Mouse (Mus musculus) heart, embryonic 11.5 days (tissue): ENCODE results near the gene Pamr1. TPM values are rescaled to one million over a fixed set of nuclear protein-coding genes. Genes with fewer than 3 reads are reported as not detected.

Source experiments
- ATAC-seq: fragments of 200-750 bp; cut with Nextera tagmentation; replicated peaks from 2 replicates; pipeline ENCODE4 v1.8.0; 2017; ENCODE audit warnings: moderate library complexity; ENCODE audit not compliant: insufficient number of reproducible peaks, low FRiP score, low TSS enrichment
- H3K27ac ChIP-seq: fragments of 300-500 bp; sonication (generic); 2 replicates; pipeline ENCODE4 v1.5.1; 2014; ENCODE audit warnings: mild to moderate bottlenecking, low read depth, low read length
- H3K27me3 ChIP-seq: fragments of 300-500 bp; sonication (generic); 2 replicates; pipeline ENCODE4 v1.6.1; 2014; ENCODE audit warnings: mild to moderate bottlenecking, low read length, mixed read lengths; ENCODE audit not compliant: control insufficient read depth, insufficient read depth
- H3K36me3 ChIP-seq: fragments of 300-500 bp; sonication (generic); 2 replicates; pipeline ENCODE4 v1.6.1; 2014; ENCODE audit warnings: mild to moderate bottlenecking, low read length, moderate library complexity, mixed read lengths; ENCODE audit not compliant: control insufficient read depth, insufficient read depth
- H3K4me1 ChIP-seq: fragments of 300-500 bp; sonication (generic); 2 replicates; pipeline ENCODE4 v1.6.1; 2014; ENCODE audit warnings: low read length; ENCODE audit not compliant: control insufficient read depth, insufficient read depth
- H3K4me2 ChIP-seq: fragments of 300-500 bp; sonication (generic); 2 replicates; pipeline ENCODE4 v1.6.1; 2014; ENCODE audit warnings: mild to moderate bottlenecking, moderate library complexity
- H3K4me3 ChIP-seq: fragments of 300-500 bp; sonication (generic); 2 replicates; pipeline ENCODE4 v1.5.1; 2014; ENCODE audit warnings: low read depth, low read length
- H3K9ac ChIP-seq: fragments of 300-500 bp; sonication (generic); 2 replicates; pipeline ENCODE4 v1.6.1; 2014; ENCODE audit warnings: mild to moderate bottlenecking, low read depth, low read length, moderate library complexity
- H3K9me3 ChIP-seq: fragments of 300-500 bp; sonication (generic); replicated peaks from 2 replicates; pipeline ENCODE4 v1.6.1; 2016; ENCODE audit warnings: low read length; ENCODE audit not compliant: control insufficient read depth
- WGBS: fragments of 180-500 bp; shearing (Covaris S2); extraction: QIAGEN DNeasy Blood & Tissue Kit; methylation state at CpG from one replicate; pipeline ENCODE4 v1.1.7; 2014; ENCODE audit not compliant: insufficient replicate concordance; 5-methylcytosine and 5-hydroxymethylcytosine counted together
- polyA plus RNA-seq: library from polyadenylated mRNA; unstranded; fragments of >200 nt; fragmentation: Nextera tagmentation; extraction: Ambion mirVana; gene quantifications from 2 replicates; pipeline ENCODE4 v1.2.1, GENCODE M21; 2014

The Pamr1 gene
- polyA plus RNA-seq, 1 experiment from 2014 or later, result 1.4 TPM

DNA sequence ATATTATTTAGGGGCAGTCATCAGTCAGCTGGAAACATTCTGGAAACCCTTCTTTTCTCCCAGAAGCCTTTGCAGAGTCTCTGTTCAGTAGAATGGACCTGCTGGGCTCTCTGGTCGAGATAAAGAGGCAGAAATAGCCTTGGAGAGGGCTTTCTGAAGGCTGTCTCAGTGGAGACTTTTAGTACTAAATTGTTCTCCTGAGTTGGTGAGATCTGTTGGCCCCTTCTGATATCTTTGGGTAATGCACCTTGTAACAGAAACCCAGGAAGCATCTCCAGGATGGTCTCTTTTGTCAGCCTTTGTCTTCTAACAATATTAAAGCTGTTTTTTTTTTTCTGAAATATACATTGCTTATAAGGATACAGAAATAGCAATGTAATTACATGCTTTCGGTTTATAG is 111.2 kb downstream of the Pamr1 start:
- WGBS, result 45% methylated on average over 2 of the region's 2 CpGs

DNA sequence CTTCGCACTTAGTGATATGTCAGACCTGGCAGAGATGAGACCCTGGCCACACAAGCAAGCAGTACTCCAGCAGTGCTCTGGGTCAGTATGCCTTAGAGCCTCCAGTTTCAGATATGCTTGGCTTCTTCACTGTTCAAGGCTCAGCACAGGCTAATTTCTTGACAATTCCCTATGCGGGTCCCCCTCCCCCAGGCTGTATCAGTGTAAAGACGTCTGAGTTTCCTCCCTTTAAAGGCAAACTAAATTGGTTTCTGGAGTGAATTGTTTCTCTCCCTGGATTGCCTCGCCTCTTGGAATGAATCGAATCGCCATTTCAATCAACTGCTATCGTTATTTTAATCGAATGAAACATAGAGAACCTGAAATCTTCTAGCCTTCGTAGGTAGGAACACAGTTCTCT is 113.1 kb downstream of the Pamr1 start:
- Histone ChIP-seq H3K4me1 (peaks cover 2% of the 10 kb centered on the region), H3K4me3 (no peak overlapping the region), H3K27me3 (peaks cover 16% of the 10 kb centered on the region), H3K27ac (no peak overlapping the region), H3K4me2 (no peak overlapping the region), H3K36me3 (no peaks in the 10 kb centered on the region), H3K9me3 (no peaks in the 10 kb centered on the region), H3K9ac (no peak overlapping the region)
- no peak for ATAC-seq
- WGBS, result 58% methylated on average over 9 of the region's 9 CpGs

More for the DNA sequence above, 111.2 kb downstream of the Pamr1 start:
- Histone ChIP-seq H3K4me2 (no peak overlapping the region), H3K9ac (no peak overlapping the region), H3K4me1 (peaks cover 2% of the 10 kb centered on the region), H3K27me3 (peaks cover 24% of the 10 kb centered on the region), H3K4me3 (no peak overlapping the region), H3K27ac (no peak overlapping the region), H3K9me3 (no peaks in the 10 kb centered on the region), H3K36me3 (no peaks in the 10 kb centered on the region)
- no peak for ATAC-seq

GRCm38 (mm10) chr2:102663339-102663738 is 113.5 kb downstream of the Pamr1 start:
- no peak for ATAC-seq
- no peaks in the 10 kb centered on the region for H3K9me3 ChIP-seq
- peaks cover 2% of the 10 kb centered on the region for H3K4me1 ChIP-seq
- H3K27ac ChIP-seq, result no peak overlapping the region
- no peak overlapping the region for H3K4me2 ChIP-seq
- no peak overlapping the region for H3K4me3 ChIP-seq
- H3K27me3 ChIP-seq, result peaks cover 16% of the 10 kb centered on the region
- H3K36me3 ChIP-seq, result no peaks in the 10 kb centered on the region
- H3K9ac ChIP-seq, result no peak overlapping the region
- 34% methylated on average over 6 of the region's 6 CpGs for WGBS

- Histone ChIP-seq H3K9me3 (no peaks in the 10 kb centered on the region), H3K4me2 (no peak overlapping the region), H3K27me3 (peaks cover 16% of the 10 kb centered on the region), H3K4me3 (no peak overlapping the region), H3K36me3 (no peaks in the 10 kb centered on the region), H3K9ac (no peak overlapping the region), H3K27ac (no peak overlapping the region), H3K4me1 (peaks cover 2% of the 10 kb centered on the region)
- WGBS, result 68% methylated on average over 3 of the region's 3 CpGs
- no peak for ATAC-seq
Measured at GRCm38 (mm10) chr2:102663865-102664264, 114.1 kb downstream of the Pamr1 start.

DNA sequence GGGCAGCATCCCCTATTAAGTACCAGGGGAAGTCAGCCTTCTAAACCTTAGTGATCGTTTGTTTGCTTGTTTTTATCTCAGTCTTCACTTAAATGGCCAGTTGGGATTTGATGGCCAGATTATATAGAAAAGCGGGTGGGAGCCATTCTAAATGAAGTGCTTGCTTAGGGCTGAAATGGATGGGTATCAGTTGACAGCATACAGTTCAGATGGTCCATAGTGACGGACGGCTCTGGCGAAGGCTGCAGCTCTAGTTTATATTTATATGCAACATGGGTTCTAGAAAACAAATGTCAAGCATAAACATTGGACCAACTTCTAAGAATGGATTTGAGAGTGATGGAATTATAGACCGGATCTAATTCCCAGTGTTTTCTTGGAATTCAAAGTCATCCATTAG is 118.2 kb downstream of the Pamr1 start:
- no peak overlapping the region for H3K27ac ChIP-seq
- H3K4me1 ChIP-seq, result peaks cover 2% of the 10 kb centered on the region; the same call in 1 of the 2 replicates
- WGBS, result 68% methylated on average over 6 of the region's 6 CpGs
- no peak overlapping the region for H3K9ac ChIP-seq
- no peaks in the 10 kb centered on the region for H3K27me3 ChIP-seq
- H3K36me3 ChIP-seq, result no peaks in the 10 kb centered on the region
- no peak for ATAC-seq
- H3K4me3 ChIP-seq, result no peak overlapping the region
- H3K9me3 ChIP-seq, result no peaks in the 10 kb centered on the region
- H3K4me2 ChIP-seq, result no peak overlapping the region

GRCm38 (mm10) chr2:102669580-102669979 is 119.8 kb downstream of the Pamr1 start:
- ATAC-seq, result no peak
- no peak overlapping the region for H3K9ac ChIP-seq
- H3K9me3 ChIP-seq, result no peaks in the 10 kb centered on the region
- no peak overlapping the region for H3K4me3 ChIP-seq
- H3K27me3 ChIP-seq, result no peaks in the 10 kb centered on the region
- H3K27ac ChIP-seq, result no peak overlapping the region
- H3K4me1 ChIP-seq, result no peaks in the 10 kb centered on the region
- 28% methylated on average over 6 of the region's 6 CpGs for WGBS
- no peak overlapping the region for H3K4me2 ChIP-seq
- H3K36me3 ChIP-seq, result no peaks in the 10 kb centered on the region

GRCm38 (mm10) chr2:102674582-102674981 is 124.8 kb downstream of the Pamr1 start:
- WGBS, result 64% methylated on average over 2 of the region's 2 CpGs
- ATAC-seq, result no peak
- Histone ChIP-seq H3K9me3 (no peaks in the 10 kb centered on the region), H3K4me2 (no peak overlapping the region), H3K4me3 (no peak overlapping the region), H3K27ac (no peak overlapping the region), H3K4me1 (no peaks in the 10 kb centered on the region), H3K27me3 (no peaks in the 10 kb centered on the region), H3K36me3 (no peaks in the 10 kb centered on the region), H3K9ac (no peak overlapping the region)

GRCm38 (mm10) chr2:102675275-102675674 is 125.5 kb downstream of the Pamr1 start:
- Histone ChIP-seq H3K4me1 (no peaks in the 10 kb centered on the region), H3K9ac (no peak overlapping the region), H3K4me2 (no peak overlapping the region), H3K36me3 (no peaks in the 10 kb centered on the region), H3K27me3 (no peaks in the 10 kb centered on the region), H3K9me3 (no peaks in the 10 kb centered on the region), H3K4me3 (no peak overlapping the region), H3K27ac (no peak overlapping the region)
- ATAC-seq, result no peak
- WGBS, result 73% methylated on average over 6 of the region's 6 CpGs

- 77% methylated on average over 9 of the region's 9 CpGs for WGBS
- no peak for ATAC-seq
Measured at GRCm38 (mm10) chr2:102676716-102677312, 127.0 kb downstream of the Pamr1 start.

More at GRCm38 (mm10) chr2:102676716-102677312, 127.0 kb downstream of the Pamr1 start:
- Histone ChIP-seq H3K27me3 (no peaks in the 10 kb centered on the region), H3K9ac (no peak overlapping the region), H3K4me2 (no peak overlapping the region), H3K4me1 (no peaks in the 10 kb centered on the region), H3K4me3 (no peak overlapping the region), H3K36me3 (no peaks in the 10 kb centered on the region), H3K9me3 (no peaks in the 10 kb centered on the region), H3K27ac (no peak overlapping the region)
